Mouse (Mus musculus): ENCODE results near the gene Arhgap5.

GRCm38 (mm10) chr12:52604992-52605652 is 101.3 kb downstream of the Arhgap5 start:
- TF ChIP-seq CTCF (IDR thresholded peaks at IDR 0.05; ENCODE audit: control insufficient read depth, insufficient read depth, insufficient read length) (no peak), USF1 (IDR thresholded peaks at IDR 0.05; ENCODE audit: low read depth) (no peak), CEBPB (IDR thresholded peaks at IDR 0.05; ENCODE audit: low read depth) (no peak), MAX (IDR thresholded peaks at IDR 0.05) (no peak), MYOD1 (IDR thresholded peaks at IDR 0.05; ENCODE audit: control insufficient read depth, insufficient read length, low read depth) (no peak), MYOG (IDR thresholded peaks at IDR 0.05; ENCODE audit: control insufficient read depth, extremely low read depth, insufficient read length) (no peak), FOSL1 (IDR thresholded peaks at IDR 0.05; ENCODE audit: insufficient read depth, low read length, poor library complexity, severe bottlenecking) (no peak)
